10 mouse cellular contexts compared by ENCODE assay signal in genomic region chr8:106378501-106379048, GRCm38 (mm10). TPM values are rescaled to one million over a fixed set of nuclear protein-coding genes. Genes with fewer than 3 reads are reported as not detected.
DNase-seq lines count a peak whose midpoint lies in the region; ATAC-seq and TF ChIP-seq lines count a peak whose summit lies in the region.
"Had no signal": no experiment of that assay in that cellular context is flagged by ENCODE, and none has a peak within 500 bp of the region (broad histone marks: within the 10 kb centered on the region; RNA-seq: fewer than 3 reads in every experiment).

No protein-coding gene starts in this region.

- H3K4me2 ChIP-seq in stomach, embryonic 16.5 days (ENCODE audit: low read depth, low read length), result no peak overlapping the region
- no peak overlapping the region for H3K4me2 ChIP-seq in forebrain, postnatal 0 days (ENCODE audit: low read depth)
- H3K4me2 ChIP-seq: liver, embryonic 13.5 days had no signal

- peak; percentile 93 for ATAC-seq in stomach, embryonic 16.5 days (ENCODE audit: insufficient read depth, low FRiP score)
- ATAC-seq in forebrain, postnatal 0 days, result no peak

- no peaks in the 10 kb centered on the region for H3K27me3 ChIP-seq in stomach, embryonic 16.5 days (ENCODE audit: control insufficient read depth, insufficient read depth, low read length)
- no peaks in the 10 kb centered on the region for H3K27me3 ChIP-seq in forebrain, postnatal 0 days (ENCODE audit: insufficient read depth, low read length)
- H3K27me3 ChIP-seq: liver, embryonic 13.5 days had no signal

- no peak overlapping the region for H3K4me3 ChIP-seq in stomach, embryonic 16.5 days (replicated peaks; ENCODE audit: low read length)
- H3K4me3 ChIP-seq in forebrain, postnatal 0 days (ENCODE audit: low read depth, low read length), result no peak overlapping the region
- H3K4me3 ChIP-seq: erythroblast, embryonic 14.5 days; liver, embryonic 13.5 days had no signal

- WGBS in stomach, embryonic 16.5 days, result 41% methylated on average over 6 of the region's 7 CpGs
- WGBS in forebrain, postnatal 0 days, result 75% methylated on average over 7 of the region's 7 CpGs

- intact Hi-C loops in heart, postnatal 25 days (cut with DNase I), result no loop called here

- H3K36me3 ChIP-seq in stomach, embryonic 16.5 days (ENCODE audit: control insufficient read depth, insufficient read depth, low read length), result no peaks in the 10 kb centered on the region
- H3K36me3 ChIP-seq in forebrain, postnatal 0 days (ENCODE audit: insufficient read depth), result no peaks in the 10 kb centered on the region
- H3K36me3 ChIP-seq: liver, embryonic 13.5 days had no signal

- peak; percentile 19 for DNase-seq in ovary, adult 18-20 months (ENCODE audit: low spot score)
- DNase-seq in ovary, postnatal 36 days (ENCODE audit: low spot score), result no peak
- DNase-seq in heart, adult 11 months, result peak; percentile 98
- peak; percentile 45 for DNase-seq in heart, postnatal 25 days (ENCODE audit: low spot score)
- no peak for DNase-seq in forebrain, postnatal 0 days
- DNase-seq in kidney, adult 11 months, result no peak
- no peak for DNase-seq in kidney, postnatal 4 days
- DNase-seq: liver, embryonic 13.5 days had no signal

- H3K4me1 ChIP-seq in stomach, embryonic 16.5 days (ENCODE audit: control insufficient read depth, insufficient read depth, low read length), result peaks cover 5% of the 10 kb centered on the region
- H3K4me1 ChIP-seq in forebrain, postnatal 0 days (ENCODE audit: insufficient read depth), result no peaks in the 10 kb centered on the region
- H3K4me1 ChIP-seq: liver, embryonic 13.5 days had no signal

- no peak for TF ChIP-seq CTCF in forebrain, postnatal 0 days (IDR thresholded peaks at IDR 0.05; ENCODE audit: low read depth)

- peak overlapping the region; percentile 66 for H3K27ac ChIP-seq in stomach, embryonic 16.5 days (ENCODE audit: low read length)
- no peak overlapping the region for H3K27ac ChIP-seq in forebrain, postnatal 0 days (ENCODE audit: low read depth, low read length)
- H3K27ac ChIP-seq: liver, embryonic 13.5 days had no signal

- no peak overlapping the region for H3K9ac ChIP-seq in stomach, embryonic 16.5 days (ENCODE audit: low read length)
- no peak overlapping the region for H3K9ac ChIP-seq in forebrain, postnatal 0 days
- H3K9ac ChIP-seq: liver, embryonic 13.5 days had no signal

- no peaks in the 10 kb centered on the region for H3K9me3 ChIP-seq in stomach, embryonic 16.5 days (replicated peaks; ENCODE audit: control insufficient read depth, low read length)
- no peaks in the 10 kb centered on the region for H3K9me3 ChIP-seq in forebrain, postnatal 0 days (ENCODE audit: low read length)
- H3K9me3 ChIP-seq: liver, embryonic 13.5 days had no signal

RNA-seq across cellular contexts. Expression of gene Zfp90, which starts 36.6 kb away (rescaled TPM):
- 1 to 10 TPM; 3.0 to 3.7 TPM for total RNA-seq in heart, postnatal 25 days (2021)
- 15.3 and 18.1 TPM in 2 replicates for polyA plus RNA-seq in stomach, embryonic 16.5 days (2015; fragmentation: Nextera tagmentation; extraction: Ambion mirVana)
- 36.7 and 39.2 TPM in 2 replicates for total RNA-seq in forebrain, postnatal 0 days (2014; rRNA removed)
- 32.5 and 38.0 TPM in 2 replicates for polyA plus RNA-seq in forebrain, postnatal 0 days (2015; fragmentation: Nextera tagmentation; extraction: Ambion mirVana)

RNA-seq across cellular contexts. Expression of gene Smpd3, which starts 40.8 kb away (rescaled TPM):
- total RNA-seq in heart, postnatal 25 days (2021), result 1 to 10 TPM; 3.6 to 4.9 TPM
- polyA plus RNA-seq in stomach, embryonic 16.5 days (2015; fragmentation: Nextera tagmentation; extraction: Ambion mirVana), result 24.5 and 30.8 TPM in 2 replicates
- total RNA-seq in forebrain, postnatal 0 days (2014; rRNA removed), result 103 and 114 TPM in 2 replicates
- polyA plus RNA-seq in forebrain, postnatal 0 days (2015; fragmentation: Nextera tagmentation; extraction: Ambion mirVana), result 63.1 and 84.8 TPM in 2 replicates
- polyA plus RNA-seq: erythroblast, embryonic 14.5 days had no signal

Comparison
In these comparisons a context has a peak if more than half of its experiments do, and no peak if none do; other contexts are left out.
1. DNase-seq: peak in ovary, adult 18-20 months (single experiment), heart, adult 11 months (single experiment) and heart, postnatal 25 days (single experiment); none in ovary, postnatal 36 days (single experiment), forebrain, postnatal 0 days (single experiment), kidney, adult 11 months (single experiment) and kidney, postnatal 4 days (0 of 2).
2. RNA of gene Smpd3, which starts 40.8 kb away (total RNA-seq): 103 to 114 TPM in forebrain, postnatal 0 days; 3.6 to 4.9 TPM in heart, postnatal 25 days; every median in the first group is over 10 times any median in the second.